Mouse (Mus musculus) heart, postnatal 10 days (tissue): ENCODE data around the gene Rufy3. TPM values are rescaled to one million over a fixed set of nuclear protein-coding genes. Genes with fewer than 3 reads are reported as not detected.

Experiments used
- total RNA-seq, 2 experiments: library from RNA; stranded (reverse); gene quantifications; 2 replicates each; pipeline ENCODE4 v1.2.3; 2021

Rufy3 gene
- total RNA-seq, 2 experiments from 2014 or later, result 12.7 to 12.8 TPM

Other genes with a start within 250 kb of the Rufy3 start
- not detected for gene Prol1, start 247.7 kb upstream of the Rufy3 start, total RNA-seq
- not detected for gene Amtn, start 188.9 kb upstream of the Rufy3 start, total RNA-seq
- not detected for gene Ambn, start 109.0 kb upstream of the Rufy3 start, total RNA-seq
- not detected for gene Enam, start 77.1 kb upstream of the Rufy3 start, total RNA-seq
- gene Jchain, start 37.1 kb upstream of the Rufy3 start, total RNA-seq, result under 1 TPM; 0.17 to 0.31 TPM
- gene Utp3, start 10.6 kb upstream of the Rufy3 start, total RNA-seq, result 10 to 100 TPM; 21.5 to 21.9 TPM
- gene Grsf1, start 111.1 kb downstream of the Rufy3 start, total RNA-seq, result 100 to 1,000 TPM; 197 to 201 TPM
- gene Mob1b, start 155.8 kb downstream of the Rufy3 start, total RNA-seq, result 10 to 100 TPM; 52.2 to 57.3 TPM
- 1 to 10 TPM; 7.6 to 7.8 TPM for gene Dck, start 200.0 kb downstream of the Rufy3 start, total RNA-seq